Mouse (Mus musculus) G1E (cell line): Measurements from ENCODE around the gene Kcnj4.

ENCODE experiments used
- CTCF ChIP-seq: IDR thresholded peaks from 2 replicates; pipeline ENCODE4 v1.5.1; 2012; ENCODE audit warnings: low read depth, low read length, inconsistent platforms, mixed read lengths
- GATA1 ChIP-seq: IDR thresholded peaks from 2 replicates; pipeline ENCODE4 v1.6.1; 2012; ENCODE audit warnings: borderline replicate concordance, low read length, inconsistent platforms, mixed read lengths
- GATA2 ChIP-seq: IDR thresholded peaks from 2 replicates; pipeline ENCODE4 v1.6.1; 2012; ENCODE audit warnings: low read depth, low read length, inconsistent platforms, borderline replicate concordance
- POLR2AphosphoS5 ChIP-seq: IDR thresholded peaks from 2 replicates; pipeline ENCODE4 v1.6.1; 2012; ENCODE audit warnings: low read depth, low read length, inconsistent platforms; ENCODE audit not compliant: insufficient replicate concordance
- TAL1 ChIP-seq: conservative IDR thresholded peaks from 2 replicates; pipeline ENCODE4 v1.6.1; 2012; ENCODE audit warnings: low read depth, low read length, inconsistent platforms, mixed read lengths

- no peak for TF ChIP-seq CTCF
- no peak for TF ChIP-seq TAL1
- no peak for TF ChIP-seq GATA1
- no peak for TF ChIP-seq POLR2AphosphoS5
- TF ChIP-seq GATA2 = no peak
Measured at GRCm38 (mm10) chr15:79504707-79505452, at the start of gene Kcnj4.
